Mouse (Mus musculus): ENCODE results near the gene Majin. TPM values are rescaled to one million over a fixed set of nuclear protein-coding genes. Genes with fewer than 3 reads are reported as not detected.

Majin gene
- polyA plus RNA-seq, 1 experiment, result 0.30 TPM

- TF ChIP-seq CTCF (IDR thresholded peaks at IDR 0.05; ENCODE audit: extremely low read depth, insufficient read depth, insufficient read length, insufficient replicate concordance), result no peak
- TF ChIP-seq POLR2A (IDR thresholded peaks at IDR 0.05; ENCODE audit: low read depth, low read length), result no peak
- no peak overlapping the region for H3K4me3 ChIP-seq (ENCODE audit: extremely low read depth, insufficient read depth, insufficient read length)
- peaks cover 3% of the 10 kb centered on the region; the same call in 1 of the 2 replicates for H3K4me1 ChIP-seq (ENCODE audit: control insufficient read depth, insufficient read depth, insufficient read length)
- no peaks in the 10 kb centered on the region for H3K36me3 ChIP-seq (ENCODE audit: control insufficient read depth, insufficient read depth, low read length)
- no peak for DNase-seq (ENCODE audit: low read depth in 1 of 2, low spot score in 2 of 2)
- H3K27ac ChIP-seq (ENCODE audit: insufficient read depth, low read length), result no peak overlapping the region
- no peaks in the 10 kb centered on the region for H3K27me3 ChIP-seq (ENCODE audit: control insufficient read depth, insufficient read depth, low read length)
- 85% methylated on average over 9 of the region's 9 CpGs for WGBS
Observed at GRCm38 (mm10) chr19:6155174-6155573, 29.0 kb upstream of the Majin start.

GRCm38 (mm10) chr19:6156372-6156771, 27.8 kb upstream of the Majin start:
- 89% methylated on average over 8 of the region's 8 CpGs for WGBS
- DNase-seq (ENCODE audit: low read depth in 1 of 2, low spot score in 2 of 2), result no peak
- no peak overlapping the region for H3K4me3 ChIP-seq (ENCODE audit: extremely low read depth, insufficient read depth, insufficient read length)
- TF ChIP-seq POLR2A (IDR thresholded peaks at IDR 0.05; ENCODE audit: low read depth, low read length), result no peak
- TF ChIP-seq CTCF (IDR thresholded peaks at IDR 0.05; ENCODE audit: extremely low read depth, insufficient read depth, insufficient read length, insufficient replicate concordance), result no peak
- no peaks in the 10 kb centered on the region for H3K36me3 ChIP-seq (ENCODE audit: control insufficient read depth, insufficient read depth, low read length)
- no peak overlapping the region for H3K27ac ChIP-seq (ENCODE audit: insufficient read depth, low read length)
- peaks cover 3% of the 10 kb centered on the region; the same call in 1 of the 2 replicates for H3K4me1 ChIP-seq (ENCODE audit: control insufficient read depth, insufficient read depth, insufficient read length)
- H3K27me3 ChIP-seq (ENCODE audit: control insufficient read depth, insufficient read depth, low read length), result no peaks in the 10 kb centered on the region

- no peaks in the 10 kb centered on the region for H3K27me3 ChIP-seq (ENCODE audit: control insufficient read depth, insufficient read depth, low read length)
Observed at GRCm38 (mm10) chr19:6157220-6157619, 27.0 kb upstream of the Majin start.

GRCm38 (mm10) chr19:6163872-6164547, 20.2 kb upstream of the Majin start:
- Histone ChIP-seq H3K27me3 (ENCODE audit: control insufficient read depth, insufficient read depth, low read length) (no peaks in the 10 kb centered on the region), H3K4me3 (ENCODE audit: extremely low read depth, insufficient read depth, insufficient read length) (peak overlapping the region; percentile 49), H3K27ac (ENCODE audit: insufficient read depth, low read length) (peak overlapping the region; percentile 48; the same call in 1 of the 2 replicates), H3K36me3 (ENCODE audit: control insufficient read depth, insufficient read depth, low read length) (no peaks in the 10 kb centered on the region), H3K4me1 (ENCODE audit: control insufficient read depth, insufficient read depth, insufficient read length) (no peaks in the 10 kb centered on the region)
- no peak for TF ChIP-seq CTCF (IDR thresholded peaks at IDR 0.05; ENCODE audit: extremely low read depth, insufficient read depth, insufficient read length, insufficient replicate concordance)
- TF ChIP-seq POLR2A (IDR thresholded peaks at IDR 0.05; ENCODE audit: low read depth, low read length), result no peak
- DNase-seq (ENCODE audit: low read depth in 1 of 2, low spot score in 2 of 2), result peak in 1 of 2 experiments; percentile 4
- 59% methylated on average over 10 of the region's 10 CpGs for whole genome bisulfite sequencing

More at GRCm38 (mm10) chr19:6157220-6157619, 27.0 kb upstream of the Majin start:
- WGBS, result 18% methylated on average over 6 of the region's 6 CpGs
- H3K4me1 ChIP-seq (ENCODE audit: control insufficient read depth, insufficient read depth, insufficient read length), result peaks cover 3% of the 10 kb centered on the region; the same call in 1 of the 2 replicates
- DNase-seq (ENCODE audit: low read depth in 1 of 2, low spot score in 2 of 2), result peak in 1 of 2 experiments; percentile 15
- TF ChIP-seq POLR2A (IDR thresholded peaks at IDR 0.05; ENCODE audit: low read depth, low read length), result no peak
- no peak for TF ChIP-seq CTCF (IDR thresholded peaks at IDR 0.05; ENCODE audit: extremely low read depth, insufficient read depth, insufficient read length, insufficient replicate concordance)
- H3K36me3 ChIP-seq (ENCODE audit: control insufficient read depth, insufficient read depth, low read length), result no peaks in the 10 kb centered on the region
- no peak overlapping the region for H3K27ac ChIP-seq (ENCODE audit: insufficient read depth, low read length)
- H3K4me3 ChIP-seq (ENCODE audit: extremely low read depth, insufficient read depth, insufficient read length), result no peak overlapping the region

GRCm38 (mm10) chr19:6166750-6167149, 17.4 kb upstream of the Majin start:
- TF ChIP-seq CTCF (IDR thresholded peaks at IDR 0.05; ENCODE audit: extremely low read depth, insufficient read depth, insufficient read length, insufficient replicate concordance) (no peak), POLR2A (IDR thresholded peaks at IDR 0.05; ENCODE audit: low read depth, low read length) (no peak)
- WGBS, result 83% methylated on average over 4 of the region's 4 CpGs
- H3K27me3 ChIP-seq (ENCODE audit: control insufficient read depth, insufficient read depth, low read length), result no peaks in the 10 kb centered on the region
- H3K27ac ChIP-seq (ENCODE audit: insufficient read depth, low read length), result no peak overlapping the region
- DNase-seq (ENCODE audit: low read depth in 1 of 2, low spot score in 2 of 2), result no peak
- H3K36me3 ChIP-seq (ENCODE audit: control insufficient read depth, insufficient read depth, low read length), result no peaks in the 10 kb centered on the region
- no peaks in the 10 kb centered on the region for H3K4me1 ChIP-seq (ENCODE audit: control insufficient read depth, insufficient read depth, insufficient read length)
- no peak overlapping the region for H3K4me3 ChIP-seq (ENCODE audit: extremely low read depth, insufficient read depth, insufficient read length)

- H3K4me1 ChIP-seq (ENCODE audit: control insufficient read depth, insufficient read depth, insufficient read length), result no peaks in the 10 kb centered on the region
- no peak overlapping the region for H3K27ac ChIP-seq (ENCODE audit: insufficient read depth, low read length)
- no peaks in the 10 kb centered on the region for H3K27me3 ChIP-seq (ENCODE audit: control insufficient read depth, insufficient read depth, low read length)
- no peak for TF ChIP-seq CTCF (IDR thresholded peaks at IDR 0.05; ENCODE audit: extremely low read depth, insufficient read depth, insufficient read length, insufficient replicate concordance)
- TF ChIP-seq POLR2A (IDR thresholded peaks at IDR 0.05; ENCODE audit: low read depth, low read length), result no peak
- DNase-seq (ENCODE audit: low read depth in 1 of 2, low spot score in 2 of 2), result no peak
- WGBS, result 83% methylated on average over 8 of the region's 8 CpGs
- no peak overlapping the region for H3K4me3 ChIP-seq (ENCODE audit: extremely low read depth, insufficient read depth, insufficient read length)
- H3K36me3 ChIP-seq (ENCODE audit: control insufficient read depth, insufficient read depth, low read length), result no peaks in the 10 kb centered on the region
Observed at GRCm38 (mm10) chr19:6171215-6171614, 13.0 kb upstream of the Majin start.

GRCm38 (mm10) chr19:6174771-6175170, 9.4 kb upstream of the Majin start:
- H3K36me3 ChIP-seq (ENCODE audit: control insufficient read depth, insufficient read depth, low read length), result no peaks in the 10 kb centered on the region
- no peak for DNase-seq (ENCODE audit: low read depth in 1 of 2, low spot score in 2 of 2)
- no peak overlapping the region for H3K4me3 ChIP-seq (ENCODE audit: extremely low read depth, insufficient read depth, insufficient read length)
- H3K27ac ChIP-seq (ENCODE audit: insufficient read depth, low read length), result no peak overlapping the region
- WGBS, result 61% methylated on average over 5 of the region's 5 CpGs
- no peaks in the 10 kb centered on the region for H3K4me1 ChIP-seq (ENCODE audit: control insufficient read depth, insufficient read depth, insufficient read length)
- TF ChIP-seq CTCF (IDR thresholded peaks at IDR 0.05; ENCODE audit: extremely low read depth, insufficient read depth, insufficient read length, insufficient replicate concordance), result no peak
- no peak for TF ChIP-seq POLR2A (IDR thresholded peaks at IDR 0.05; ENCODE audit: low read depth, low read length)
- H3K27me3 ChIP-seq (ENCODE audit: control insufficient read depth, insufficient read depth, low read length), result no peaks in the 10 kb centered on the region

All from spleen, adult 2 months (tissue).